Mouse (Mus musculus) right cerebral cortex, postnatal 4 days (tissue): ENCODE measurements at regions not wholly inside any gene's neighbourhood (a gene's known extent, or its start where the extent isn't known, plus 50 kb on each side); places are given as distances from the start of the nearest gene placed in this dataset.

Source experiments
- DNase-seq: peaks from one replicate; pipeline ENCODE4 v3.0.0-alpha.2; 2022

- no peak for DNase-seq
Observed at GRCm38 (mm10) chr5:75761459-75762310, 187.0 kb downstream of the Kit start.

GRCm38 (mm10) chr5:75756168-75756567 is 181.5 kb downstream of the Kit start:
- no peak for DNase-seq

DNA sequence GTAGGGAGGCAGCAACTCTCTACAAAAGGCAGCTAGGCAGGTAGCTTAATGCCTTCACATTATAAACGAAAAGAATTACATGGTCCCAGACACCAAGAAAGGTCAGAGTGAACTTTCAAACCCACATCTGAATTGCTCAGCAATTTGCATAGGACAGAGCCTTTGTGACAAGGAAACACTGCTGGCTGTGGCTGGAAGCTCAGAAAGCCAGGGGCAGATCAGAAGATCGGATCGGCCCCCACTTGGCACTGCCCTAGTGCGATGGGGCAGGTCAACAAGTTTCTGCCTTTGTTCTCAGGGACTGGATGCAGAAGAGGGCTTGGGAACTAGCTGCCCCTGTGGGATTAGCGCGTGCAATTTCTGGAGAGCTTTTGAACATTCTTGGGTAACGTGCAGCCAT is 179.6 kb downstream of the Kit start:
- no peak for DNase-seq

DNA sequence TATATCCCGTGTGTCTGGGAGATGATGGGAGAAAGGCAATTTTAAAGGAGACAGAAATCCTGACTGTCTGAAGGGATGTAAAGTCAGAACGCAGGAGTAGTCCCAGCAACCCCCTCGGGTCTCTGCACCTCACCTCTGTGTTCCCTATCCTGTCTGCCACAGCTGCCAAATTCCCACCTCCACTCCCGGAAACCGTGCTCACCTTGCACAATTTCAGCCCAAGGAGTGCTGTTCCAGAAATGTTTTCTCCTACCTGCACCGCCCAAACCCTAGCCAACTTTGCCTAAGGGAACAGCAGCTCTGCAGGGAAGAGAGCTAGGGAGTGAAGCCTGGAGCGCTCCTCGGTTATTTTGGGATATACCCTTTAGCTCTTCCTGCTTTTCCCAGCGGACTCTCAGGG is 170.6 kb downstream of the Kit start:
- DNase-seq: no peak

- DNase-seq: no peak
Observed at GRCm38 (mm10) chr5:75744475-75745045, 169.8 kb downstream of the Kit start.

DNA sequence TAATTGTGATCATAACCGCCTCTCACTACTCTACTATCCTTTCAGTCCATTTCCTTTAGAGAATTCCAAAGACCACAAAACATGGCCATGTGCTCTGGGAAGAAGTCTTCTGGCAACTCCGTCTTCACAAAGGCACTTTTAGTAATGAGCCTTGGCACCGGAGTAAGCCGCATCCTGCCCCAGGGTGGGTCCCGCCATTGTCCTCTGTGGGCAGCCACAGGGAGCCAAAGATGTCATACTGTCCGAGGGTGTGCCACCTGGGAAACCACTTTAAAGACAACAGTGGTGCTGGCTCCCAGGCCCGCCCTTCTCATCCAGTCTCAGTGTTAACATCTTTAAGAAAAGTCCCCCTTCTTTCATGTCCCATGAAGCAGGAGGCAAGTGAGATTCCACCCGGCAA is 164.6 kb downstream of the Kit start:
- DNase-seq: no peak

DNA sequence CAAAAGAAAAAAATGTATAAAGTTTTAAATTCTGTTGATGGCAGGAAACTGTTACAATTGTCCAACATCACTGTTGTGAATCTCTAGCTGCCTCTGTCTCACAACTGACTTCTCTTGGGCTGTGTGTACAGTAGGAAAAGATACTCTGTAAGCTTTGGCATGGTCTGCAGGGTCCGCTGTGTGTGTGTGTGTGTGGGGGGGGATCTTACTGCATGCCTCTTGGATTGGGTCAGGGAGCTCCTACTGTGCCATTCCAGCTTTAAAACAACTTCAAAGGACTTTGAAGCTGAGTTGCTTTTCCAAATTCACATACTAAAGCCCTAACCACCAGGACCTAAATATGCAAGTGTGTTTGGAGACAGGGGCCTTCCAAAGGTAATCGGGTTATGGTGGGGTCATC is 163.7 kb downstream of the Kit start:
- no peak for DNase-seq

DNA sequence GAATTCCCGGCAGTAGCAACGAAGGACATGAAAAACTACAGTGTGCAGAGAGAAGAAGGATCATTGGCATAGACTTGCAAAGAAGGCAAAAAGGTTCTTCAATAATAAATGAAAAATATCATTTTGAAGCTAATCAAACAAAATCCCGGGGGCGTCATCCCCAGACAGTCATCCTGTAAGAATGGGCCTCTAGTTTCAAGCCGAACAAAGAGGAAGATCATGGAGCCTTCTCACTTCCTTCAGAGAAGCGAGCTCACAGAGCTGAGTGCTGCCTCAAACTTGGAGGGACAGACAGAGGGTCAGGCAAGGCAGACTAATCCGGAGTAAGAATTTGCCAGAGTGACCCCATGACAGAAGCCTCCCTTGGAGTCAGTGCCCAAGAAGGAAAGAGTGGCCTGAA is 163.0 kb downstream of the Kit start:
- no peak for DNase-seq

GRCm38 (mm10) chr5:75736318-75736717 is 161.6 kb downstream of the Kit start:
- no peak for DNase-seq

DNA sequence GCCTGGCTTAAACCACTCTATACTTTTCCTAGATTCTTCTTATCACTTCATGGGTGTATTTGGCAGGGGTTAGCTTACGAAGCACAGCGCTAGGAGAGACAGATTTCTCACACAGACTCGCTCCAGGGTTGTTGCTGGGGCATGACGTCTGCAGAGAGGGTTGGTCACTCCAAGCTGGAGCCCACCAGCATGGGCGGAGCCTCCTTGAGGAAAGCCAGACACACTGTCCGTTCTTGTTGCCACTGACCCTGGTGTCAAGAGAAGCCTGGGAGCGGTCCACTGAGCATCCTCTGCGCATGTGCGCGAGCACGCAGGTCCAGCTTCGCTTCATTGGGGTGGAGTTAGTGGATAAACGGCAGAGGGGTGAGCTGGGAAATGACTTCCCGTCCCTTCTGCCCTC is 159.8 kb downstream of the Kit start:
- no peak for DNase-seq

DNA sequence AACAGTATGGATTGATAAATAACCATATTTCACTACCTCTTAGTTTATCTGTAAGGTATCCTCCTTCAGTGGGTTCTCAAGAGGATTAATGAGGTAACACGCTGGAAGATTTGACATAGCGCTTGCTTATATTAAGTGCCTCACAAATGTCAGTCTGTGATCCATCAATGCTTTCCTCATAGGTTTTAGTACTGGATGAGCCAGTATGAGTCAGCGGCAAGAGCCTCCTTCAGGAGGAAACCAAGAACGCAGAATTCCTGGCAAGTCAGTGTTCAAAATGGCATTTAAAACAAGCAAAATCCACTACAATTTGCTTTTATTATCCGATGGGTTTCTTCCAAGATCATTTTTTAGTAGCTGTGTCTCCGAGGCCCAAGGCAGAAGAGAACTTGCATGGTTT is 159.3 kb downstream of the Kit start:
- no peak for DNase-seq

GRCm38 (mm10) chr5:75731236-75731635 is 156.5 kb downstream of the Kit start:
- DNase-seq: no peak

GRCm38 (mm10) chr5:75730698-75731097 is 156.0 kb downstream of the Kit start:
- DNase-seq: no peak

DNA sequence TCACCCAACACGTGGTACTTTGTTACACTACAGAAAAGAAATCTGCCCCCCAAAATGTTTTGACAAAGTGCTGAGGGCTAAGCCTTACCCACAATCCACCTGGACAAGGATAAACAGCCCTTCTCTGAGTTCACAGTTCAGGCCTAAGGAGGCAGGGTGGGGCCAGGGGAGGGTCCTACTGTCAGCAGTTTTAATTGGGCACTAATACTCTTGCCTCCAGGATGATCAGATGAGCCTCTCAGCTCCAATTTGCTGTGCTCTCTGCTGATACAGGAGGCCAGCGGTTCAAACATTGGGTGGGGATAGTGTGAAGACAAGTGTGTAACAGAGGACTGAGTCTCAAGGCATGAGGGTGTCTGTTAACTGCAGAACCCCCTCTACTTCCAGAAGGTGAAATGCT is 146.6 kb downstream of the Kit start:
- no peak for DNase-seq

GRCm38 (mm10) chr5:75720091-75720940 is 145.6 kb downstream of the Kit start:
- no peak for DNase-seq

GRCm38 (mm10) chr5:75718511-75719225 is 144.0 kb downstream of the Kit start:
- DNase-seq: peak; percentile 39
